Mouse (Mus musculus) R1 (cell line): ENCODE measurements around the gene Ifitm2.
"Not testable (repeated sequence)": the region's sequence is repeated elsewhere in the genome, so short reads cannot be mapped to it uniquely, and the experiment has no call there.

Experiments used
- DNase-seq: peaks from one replicate; pipeline ENCODE4 v3.0.0-alpha.2; 2018; ENCODE audit warnings: low read depth, low spot score

Gene Ifitm2

GRCm38 (mm10) chr7:140955758-140956555, at the start of gene Ifitm2, which contains the start of gene Gm45717:
Gene Ifitm2 (minus strand): TSS chr7:140955987.
Gene Gm45717 (minus strand): TSS chr7:140955937.
- peak; percentile 99 for DNase-seq

GRCm38 (mm10) chr7:141003248-141004010, 47.6 kb upstream of the Ifitm2 start:
- no peak for DNase-seq

GRCm38 (mm10) chr7:141000881-141001708, 45.3 kb upstream of the Ifitm2 start:
- DNase-seq: no peak

GRCm38 (mm10) chr7:140998853-140999700, 43.3 kb upstream of the Ifitm2 start:
- DNase-seq: no peak

GRCm38 (mm10) chr7:140997817-140998216, 42.0 kb upstream of the Ifitm2 start:
- no peak for DNase-seq

- DNase-seq: peak; percentile 56
Measured at GRCm38 (mm10) chr7:140991117-140991689, 35.4 kb upstream of the Ifitm2 start.

GRCm38 (mm10) chr7:140990622-140991021, 34.8 kb upstream of the Ifitm2 start:
- no peak for DNase-seq

GRCm38 (mm10) chr7:140990185-140990584, 34.4 kb upstream of the Ifitm2 start:
- DNase-seq: no peak

- DNase-seq: peak; percentile 77
Measured at GRCm38 (mm10) chr7:140989022-140989421, 33.2 kb upstream of the Ifitm2 start.

GRCm38 (mm10) chr7:140987182-140988138, 31.7 kb upstream of the Ifitm2 start:
- no peak for DNase-seq

- DNase-seq: no peak
Measured at GRCm38 (mm10) chr7:140982971-140983370, 27.2 kb upstream of the Ifitm2 start.

- DNase-seq: no peak
Measured at GRCm38 (mm10) chr7:140981704-140982103, 25.9 kb upstream of the Ifitm2 start.

GRCm38 (mm10) chr7:140976720-140977119, 20.9 kb upstream of the Ifitm2 start:
- not testable (repeated sequence) for DNase-seq

- DNase-seq: no peak
Measured at GRCm38 (mm10) chr7:140975465-140975864, 19.7 kb upstream of the Ifitm2 start.

GRCm38 (mm10) chr7:140974940-140975339, 19.2 kb upstream of the Ifitm2 start:
- peak; percentile 66 for DNase-seq

GRCm38 (mm10) chr7:140973396-140974165, 17.8 kb upstream of the Ifitm2 start:
- DNase-seq: peak; percentile 94

GRCm38 (mm10) chr7:140971479-140972171, 15.8 kb upstream of the Ifitm2 start:
- DNase-seq: no peak

- no peak for DNase-seq
Measured at GRCm38 (mm10) chr7:140970931-140971330, 15.1 kb upstream of the Ifitm2 start.
